Mouse (Mus musculus) E14TG2a.4 (cell line): ENCODE results near the gene Pou6f1.

Experiments used
- H3K27me3 ChIP-seq: 2 replicates; pipeline ENCODE4 v1.6.1; 2014; ENCODE audit warnings: low read length, control low read depth; ENCODE audit not compliant: insufficient read depth
- H3K36me3 ChIP-seq: 2 replicates; pipeline ENCODE4 v1.6.1; 2014; ENCODE audit warnings: low read length, control low read depth; ENCODE audit not compliant: insufficient read depth
- H3K4me1 ChIP-seq: replicated peaks from 2 replicates; pipeline ENCODE4 v1.6.1; 2014; ENCODE audit warnings: low read depth, low read length, control low read depth
- H3K4me3 ChIP-seq: replicated peaks from 2 replicates; pipeline ENCODE4 v1.5.1; 2014; ENCODE audit warnings: mild to moderate bottlenecking, low read length
- H3K9me3 ChIP-seq: 2 replicates; pipeline ENCODE4 v1.6.1; 2014; ENCODE audit warnings: low read length, control low read depth
- CTCF ChIP-seq: conservative IDR thresholded peaks from 2 replicates; pipeline ENCODE4 v1.5.1; 2014; ENCODE audit warnings: low read length
- NANOG ChIP-seq: IDR thresholded peaks from 2 replicates; pipeline ENCODE4 v1.6.1; 2014; ENCODE audit warnings: borderline replicate concordance, low read length, mixed read lengths
- POU5F1 ChIP-seq: IDR thresholded peaks from 2 replicates; pipeline ENCODE4 v1.6.1; 2014; ENCODE audit warnings: low read length, borderline replicate concordance

Pou6f1 gene

DNA sequence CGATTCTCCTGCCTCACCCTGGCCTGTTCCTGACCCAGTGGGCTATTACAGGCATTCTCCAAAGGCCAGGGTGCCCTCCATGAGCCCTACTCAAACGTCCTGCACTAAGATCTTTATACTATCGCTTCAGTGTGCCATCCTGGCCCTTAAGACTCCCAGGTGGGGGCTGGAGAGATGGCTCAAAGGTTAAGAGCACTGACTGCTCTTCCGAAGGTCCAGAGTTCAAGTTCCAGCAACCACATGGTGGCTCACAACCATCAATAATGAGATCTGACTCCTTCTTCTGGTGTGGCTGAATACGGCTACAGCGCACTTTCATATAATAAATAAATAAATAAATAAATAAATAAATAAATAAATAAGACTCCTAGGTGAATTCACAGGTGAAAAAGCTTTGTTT lies 7.0 kb downstream of the Pou6f1 start:
- TF ChIP-seq POU5F1, result no peak
- TF ChIP-seq CTCF, result no peak
- no peak for TF ChIP-seq NANOG
- H3K27me3 ChIP-seq, result peaks cover 27% of the 10 kb centered on the region
- no peaks in the 10 kb centered on the region for H3K9me3 ChIP-seq
- peaks cover 3% of the 10 kb centered on the region; the same call in 1 of the 2 replicates for H3K4me1 ChIP-seq
- H3K36me3 ChIP-seq, result no peaks in the 10 kb centered on the region
- H3K4me3 ChIP-seq, result no peak overlapping the region

- Histone ChIP-seq H3K4me3 (no peak overlapping the region), H3K9me3 (no peaks in the 10 kb centered on the region), H3K27me3 (peaks cover 35% of the 10 kb centered on the region), H3K36me3 (no peaks in the 10 kb centered on the region), H3K4me1 (peaks cover 10% of the 10 kb centered on the region)
- TF ChIP-seq CTCF (no peak), NANOG (no peak), POU5F1 (no peak)
These were observed 9.3 kb downstream of the Pou6f1 start for GRCm38 (mm10) chr15:100590436-100590835.

DNA sequence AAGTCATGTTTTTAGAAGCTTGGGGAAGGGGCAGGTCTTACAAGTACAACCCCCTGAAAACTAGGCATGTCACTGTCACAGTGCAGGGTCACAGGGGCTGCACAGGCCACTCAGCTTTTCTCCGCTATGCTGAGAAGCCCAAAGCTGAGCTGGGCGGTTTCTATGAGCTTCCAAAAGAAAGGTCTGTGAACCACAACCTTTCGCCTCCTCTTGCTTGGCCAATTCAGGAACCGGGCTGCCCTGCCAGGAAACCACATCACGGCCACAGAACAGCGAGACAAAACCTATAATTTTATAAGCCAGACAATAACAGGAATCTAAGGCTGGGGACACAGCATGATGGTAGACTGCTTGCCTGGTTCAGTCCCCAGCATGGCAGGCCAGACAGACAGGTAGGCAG lies 11.5 kb downstream of the Pou6f1 start:
- Histone ChIP-seq H3K9me3 (no peaks in the 10 kb centered on the region), H3K4me1 (peaks cover 10% of the 10 kb centered on the region), H3K36me3 (no peaks in the 10 kb centered on the region), H3K27me3 (peaks cover 26% of the 10 kb centered on the region), H3K4me3 (no peak overlapping the region)
- TF ChIP-seq CTCF (no peak), NANOG (no peak), POU5F1 (no peak)

GRCm38 (mm10) chr15:100587166-100587565 lies 12.6 kb downstream of the Pou6f1 start:
- no peaks in the 10 kb centered on the region for H3K9me3 ChIP-seq
- H3K4me3 ChIP-seq, result no peak overlapping the region
- H3K27me3 ChIP-seq, result peaks cover 27% of the 10 kb centered on the region
- H3K4me1 ChIP-seq, result peaks cover 14% of the 10 kb centered on the region
- no peaks in the 10 kb centered on the region for H3K36me3 ChIP-seq
- TF ChIP-seq NANOG (no peak), POU5F1 (no peak), CTCF (no peak)

DNA sequence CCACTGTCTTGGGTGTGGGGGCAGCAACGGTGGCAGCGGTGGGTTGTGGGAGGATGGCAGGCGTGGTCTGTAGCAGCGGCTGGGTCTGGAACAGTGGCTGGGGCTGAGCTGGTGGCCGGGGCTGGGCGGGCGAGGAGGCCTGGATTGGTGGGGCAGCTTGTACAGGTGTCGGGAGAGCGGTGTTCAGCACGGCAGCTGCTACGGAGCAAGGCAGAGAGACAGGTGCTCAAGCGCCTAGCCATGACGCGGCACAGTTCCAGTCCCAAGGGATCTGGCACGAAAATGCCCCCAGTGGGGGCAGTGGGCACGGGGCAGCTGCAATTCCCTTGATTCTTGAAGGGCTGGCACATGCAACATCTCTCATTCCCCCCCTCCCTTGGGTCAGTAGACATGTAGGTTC lies 13.9 kb downstream of the Pou6f1 start:
- Histone ChIP-seq H3K4me1 (peaks cover 14% of the 10 kb centered on the region), H3K4me3 (0 out of 2 replicates have a peak overlapping the region, but pooled peaks have one; percentile 17), H3K36me3 (no peaks in the 10 kb centered on the region), H3K9me3 (no peaks in the 10 kb centered on the region), H3K27me3 (peaks cover 25% of the 10 kb centered on the region)
- TF ChIP-seq NANOG (no peak), POU5F1 (no peak), CTCF (no peak)

DNA sequence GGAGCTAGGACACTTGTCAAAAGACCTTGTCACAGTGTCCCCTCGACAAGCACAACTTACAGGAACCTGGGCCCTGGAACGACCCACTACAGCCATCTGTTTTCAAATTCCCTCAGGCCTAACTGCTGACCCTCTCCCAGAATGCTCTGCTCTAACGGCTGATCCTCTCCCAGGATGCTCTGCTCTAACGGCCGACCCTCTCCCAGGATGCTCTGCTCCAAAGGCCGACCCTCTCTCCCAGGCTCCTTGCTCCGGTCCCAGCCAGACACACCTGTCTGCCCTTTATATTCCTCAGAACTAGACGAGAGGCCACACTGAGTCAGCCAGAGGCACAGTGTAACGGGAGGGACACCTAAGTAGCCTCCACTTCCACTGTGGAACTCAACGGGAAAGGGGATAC lies 19.7 kb downstream of the Pou6f1 start:
- Histone ChIP-seq H3K27me3 (peaks cover 23% of the 10 kb centered on the region), H3K4me1 (peaks cover 29% of the 10 kb centered on the region), H3K4me3 (peak overlapping the region; percentile 65), H3K9me3 (no peaks in the 10 kb centered on the region), H3K36me3 (peaks cover 25% of the 10 kb centered on the region)
- TF ChIP-seq CTCF, result no peak
- TF ChIP-seq POU5F1, result no peak
- no peak for TF ChIP-seq NANOG

DNA sequence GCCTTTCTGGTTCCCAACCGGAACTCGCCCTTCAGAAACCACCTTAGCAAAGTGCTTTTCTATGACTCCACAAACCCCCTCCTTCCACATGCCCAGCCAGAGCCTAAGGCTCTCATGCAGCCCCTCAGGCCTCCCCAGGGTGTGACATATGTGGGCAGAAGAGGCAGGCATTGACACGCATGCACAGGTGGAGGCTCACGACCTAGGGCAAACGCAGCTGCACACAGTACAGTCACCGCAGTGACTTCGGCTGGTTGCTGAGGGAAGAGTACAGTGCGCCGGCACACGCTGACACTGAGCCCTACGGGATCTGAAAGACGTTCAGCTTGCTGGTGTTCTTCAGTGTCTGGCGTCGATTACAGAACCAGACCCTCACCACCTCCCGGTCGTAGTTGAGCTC lies 21.8 kb downstream of the Pou6f1 start:
- Histone ChIP-seq H3K9me3 (no peaks in the 10 kb centered on the region), H3K36me3 (peaks cover 25% of the 10 kb centered on the region), H3K27me3 (peaks cover 17% of the 10 kb centered on the region), H3K4me1 (peaks cover 28% of the 10 kb centered on the region), H3K4me3 (no peak overlapping the region)
- TF ChIP-seq CTCF (no peak), NANOG (no peak), POU5F1 (no peak)

DNA sequence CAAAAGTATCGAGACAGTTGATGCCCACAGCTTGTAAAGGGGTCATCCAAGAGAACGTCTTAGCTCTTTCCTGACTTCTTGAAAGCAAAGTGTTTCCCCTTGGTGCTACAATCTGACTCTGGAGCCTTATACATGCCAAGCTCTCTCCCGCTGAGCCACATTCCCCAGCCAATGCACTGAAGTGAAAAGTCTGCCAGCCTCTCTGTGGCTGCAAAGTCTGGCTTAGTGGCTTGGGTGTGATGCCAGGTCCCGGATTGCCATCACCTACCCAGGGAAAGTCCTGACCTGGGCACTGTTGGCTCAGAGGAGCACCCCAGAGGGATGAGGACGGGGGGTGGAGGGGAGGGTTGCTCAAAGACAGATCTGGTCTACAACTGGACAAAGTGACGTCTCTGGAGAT lies 23.0 kb downstream of the Pou6f1 start:
- H3K4me3 ChIP-seq, result no peak overlapping the region
- no peaks in the 10 kb centered on the region for H3K9me3 ChIP-seq
- TF ChIP-seq CTCF (no peak), NANOG (no peak), POU5F1 (no peak)
- H3K36me3 ChIP-seq, result peaks cover 25% of the 10 kb centered on the region
- H3K4me1 ChIP-seq, result peaks cover 28% of the 10 kb centered on the region
- peaks cover 16% of the 10 kb centered on the region for H3K27me3 ChIP-seq

DNA sequence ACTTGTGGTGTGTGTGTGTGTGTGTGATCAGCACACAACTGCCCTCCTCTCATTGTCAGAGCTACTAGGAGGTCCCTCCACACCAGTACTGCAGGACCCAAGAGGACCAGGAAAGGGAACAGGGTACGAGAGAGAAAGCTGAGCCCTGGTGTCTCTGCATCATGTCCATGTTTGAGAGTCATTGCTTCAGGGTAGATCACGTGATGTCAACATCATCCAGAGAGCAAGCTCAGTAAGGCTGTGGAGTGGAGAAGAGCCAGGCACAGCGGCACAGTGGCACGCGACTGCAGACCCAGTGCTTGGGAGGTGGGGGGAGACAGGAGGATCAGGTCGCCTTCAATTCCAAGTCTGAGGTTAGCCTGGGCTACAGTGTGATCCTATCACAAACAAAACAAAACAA lies 23.4 kb downstream of the Pou6f1 start:
- peaks cover 28% of the 10 kb centered on the region for H3K4me1 ChIP-seq
- H3K9me3 ChIP-seq, result no peaks in the 10 kb centered on the region
- TF ChIP-seq NANOG, result no peak
- H3K36me3 ChIP-seq, result peaks cover 25% of the 10 kb centered on the region
- H3K4me3 ChIP-seq, result no peak overlapping the region
- H3K27me3 ChIP-seq, result peaks cover 14% of the 10 kb centered on the region
